Mouse (Mus musculus) embryo, embryonic 11 days (tissue): Measurements from ENCODE around the gene Zfp113.

Experiments used
- DNase-seq: peaks from one replicate; pipeline ENCODE4 v3.0.0-alpha.2; 2015

The Zfp113 gene

GRCm38 (mm10) chr5:138155443-138155976, at the start of gene Zfp113:
TSS of gene Zfp113 (minus strand) at chr5:138155744.
- DNase-seq, result peak; percentile 94

- DNase-seq, result no peak
Measured at GRCm38 (mm10) chr5:138202086-138202485, 46.5 kb upstream of the Zfp113 start.

- peak; percentile 19 for DNase-seq
Measured at GRCm38 (mm10) chr5:138199576-138199975, 44.0 kb upstream of the Zfp113 start.

GRCm38 (mm10) chr5:138195463-138195862, 39.9 kb upstream of the Zfp113 start:
- no peak for DNase-seq

- DNase-seq, result peak; percentile 63
Measured at GRCm38 (mm10) chr5:138194755-138195345, 39.3 kb upstream of the Zfp113 start.

- peak; percentile 86 for DNase-seq
Measured at GRCm38 (mm10) chr5:138193771-138194727, 38.5 kb upstream of the Zfp113 start, which contains the start of gene Mblac1. TSS of gene Mblac1 (plus strand) at chr5:138194314.

- DNase-seq, result peak; percentile 88
Measured at GRCm38 (mm10) chr5:138187661-138188306, 32.2 kb upstream of the Zfp113 start.

- peak; percentile 90 for DNase-seq
Measured at GRCm38 (mm10) chr5:138186950-138187638, 31.6 kb upstream of the Zfp113 start, which contains the start of the genes Taf6 and Cnpy4. TSS of gene Taf6 (minus strand) at chr5:138187451. TSS of gene Cnpy4 (plus strand) at chr5:138187485.

GRCm38 (mm10) chr5:138173217-138173616, 17.7 kb upstream of the Zfp113 start:
- DNase-seq, result no peak

- DNase-seq, result peak; percentile 96
Measured at GRCm38 (mm10) chr5:138171695-138172491, 16.3 kb upstream of the Zfp113 start, which contains the start of the genes Ap4m1 and Mcm7. TSS of gene Ap4m1 (plus strand) at chr5:138172002. TSS of gene Mcm7 (minus strand) at chr5:138172422.

GRCm38 (mm10) chr5:138170936-138171561, 15.5 kb upstream of the Zfp113 start:
- peak; percentile 99 for DNase-seq

- no peak for DNase-seq
Measured at GRCm38 (mm10) chr5:138165594-138165993, 10.1 kb upstream of the Zfp113 start.

GRCm38 (mm10) chr5:138163610-138164009, 8.1 kb upstream of the Zfp113 start:
- no peak for DNase-seq

GRCm38 (mm10) chr5:138163046-138163445, 7.5 kb upstream of the Zfp113 start:
- DNase-seq, result no peak

GRCm38 (mm10) chr5:138160842-138161665, 5.5 kb upstream of the Zfp113 start, which contains the start of gene Cops6:
TSS of gene Cops6 (plus strand) at chr5:138161071.
- DNase-seq, result peak; percentile 94

- no peak for DNase-seq
Measured at GRCm38 (mm10) chr5:138160224-138160762, 4.7 kb upstream of the Zfp113 start.

- no peak for DNase-seq
Measured at GRCm38 (mm10) chr5:138154390-138154789, 1.2 kb downstream of the Zfp113 start.

GRCm38 (mm10) chr5:138138585-138138984, 17.0 kb downstream of the Zfp113 start:
- no peak for DNase-seq

- DNase-seq, result peak; percentile 73
Measured at GRCm38 (mm10) chr5:138137935-138138549, 17.5 kb downstream of the Zfp113 start.
